In genomic region chr10:93918087-93918486, GRCm38 (mm10) we compare ENCODE assay signal across 1 mouse cellular context.
A peak's percentile ranks its signal among the peaks of the same experiment; 100 is the strongest.
TF ChIP-seq lines count a peak whose summit lies in the region.

No protein-coding gene starts in this region.

TF ChIP-seq in MEL, 35 proteins besides CTCF, POLR2A, EP300 and RAD21 (continued from another document):
- TF ChIP-seq MAFK (IDR thresholded peaks at IDR 0.05; ENCODE audit: borderline replicate concordance, low read depth, low read length) (no peak), NELFE (IDR thresholded peaks at IDR 0.05; ENCODE audit: low read depth, low read length) (no peak), ZC3H11A (IDR thresholded peaks at IDR 0.05; ENCODE audit: low read depth, low read length) (no peak), CHD2 (IDR thresholded peaks at IDR 0.05; ENCODE audit: low read length) (no peak), MAZ (IDR thresholded peaks at IDR 0.05; ENCODE audit: low read depth, low read length) (no peak), KAT2A (conservative IDR thresholded peaks at IDR 0.05; ENCODE audit: low read depth, low read length) (no peak), MYC (IDR thresholded peaks at IDR 0.05; ENCODE audit: low read depth, low read length) (no peak), JUND (IDR thresholded peaks at IDR 0.05; ENCODE audit: low read depth, low read length) (no peak), MAX (IDR thresholded peaks at IDR 0.05; ENCODE audit: low read length) (0 out of 2 replicates have a peak, but pooled peaks have one; percentile 52), MXI1 (IDR thresholded peaks at IDR 0.05; ENCODE audit: low read depth, low read length) (peak; percentile 76), USF1 (IDR thresholded peaks at IDR 0.05; ENCODE audit: low read depth, low read length) (no peak), ZMIZ1 (IDR thresholded peaks at IDR 0.05; ENCODE audit: low read depth, low read length) (0 out of 2 replicates have a peak, but pooled peaks have one; percentile 40), ETS1 (IDR thresholded peaks at IDR 0.05; ENCODE audit: low read depth, low read length) (no peak), UBTF (IDR thresholded peaks at IDR 0.05; ENCODE audit: borderline replicate concordance, insufficient read depth, low read depth, low read length) (no peak), GABPA (IDR thresholded peaks at IDR 0.05; ENCODE audit: low read depth, low read length) (no peak)
